Mouse (Mus musculus): Measurements from ENCODE around the gene Acrbp. TPM values are rescaled to one million over a fixed set of nuclear protein-coding genes. Genes with fewer than 3 reads are reported as not detected.

Acrbp gene
- polyA plus RNA-seq, 1 experiment = 34.4 TPM

GRCm38 (mm10) chr6:125081394-125081793, 31.9 kb downstream of the Acrbp start:
- Histone ChIP-seq H3K27ac (ENCODE audit: insufficient read depth, low read length) (no peak overlapping the region), H3K4me1 (ENCODE audit: control insufficient read depth, insufficient read depth, insufficient read length) (no peaks in the 10 kb centered on the region), H3K4me3 (ENCODE audit: extremely low read depth, insufficient read depth, insufficient read length) (no peak overlapping the region), H3K27me3 (ENCODE audit: control insufficient read depth, insufficient read depth, low read length) (no peaks in the 10 kb centered on the region), H3K36me3 (ENCODE audit: control insufficient read depth, insufficient read depth, low read length) (peaks cover 17% of the 10 kb centered on the region)
- no peak for DNase-seq (ENCODE audit: low read depth in 1 of 2, low spot score in 2 of 2)
- 86% methylated on average over 25 of the region's 25 CpGs for WGBS
- TF ChIP-seq CTCF (IDR thresholded peaks at IDR 0.05; ENCODE audit: extremely low read depth, insufficient read depth, insufficient read length, insufficient replicate concordance) = no peak

DNA sequence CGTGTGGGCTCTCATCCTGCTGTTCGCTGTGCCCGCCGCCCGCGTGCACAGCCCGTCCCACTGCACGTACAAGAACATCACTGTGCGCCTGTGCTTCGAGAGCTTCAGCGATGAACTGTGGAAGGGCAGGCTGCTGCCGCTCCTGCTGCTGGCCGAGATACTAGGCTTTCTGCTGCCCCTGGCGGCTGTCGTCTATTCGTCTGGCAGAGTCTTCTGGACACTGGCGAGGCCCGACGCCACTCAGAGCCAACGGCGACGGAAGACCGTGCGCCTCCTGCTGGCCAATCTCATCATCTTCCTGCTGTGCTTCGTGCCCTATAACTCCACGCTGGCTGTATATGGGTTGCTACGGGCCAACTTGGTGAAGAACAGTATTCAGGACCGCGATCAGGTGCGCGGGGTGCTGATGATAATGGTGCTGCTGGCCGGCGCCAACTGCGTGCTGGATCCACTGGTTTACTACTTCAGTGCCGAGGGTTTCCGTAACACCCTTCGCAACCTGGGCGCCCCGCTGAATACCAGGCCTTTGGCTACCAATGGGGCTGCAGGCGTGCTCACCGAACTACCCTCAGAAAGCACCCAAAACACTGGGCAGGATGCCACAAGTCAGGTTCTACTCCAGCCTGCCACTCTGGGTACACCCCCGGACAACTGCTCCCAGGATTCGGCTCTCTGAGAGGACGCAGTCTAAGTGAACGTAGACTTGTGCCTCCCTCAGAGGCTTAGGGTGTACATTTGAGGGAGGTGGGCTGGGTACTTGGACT, 32.5 kb downstream of the Acrbp start:
- 85% methylated on average over 45 of the region's 45 CpGs for WGBS
- Histone ChIP-seq H3K36me3 (ENCODE audit: control insufficient read depth, insufficient read depth, low read length) (peaks cover 17% of the 10 kb centered on the region), H3K27me3 (ENCODE audit: control insufficient read depth, insufficient read depth, low read length) (no peaks in the 10 kb centered on the region), H3K27ac (ENCODE audit: insufficient read depth, low read length) (no peak overlapping the region), H3K4me3 (ENCODE audit: extremely low read depth, insufficient read depth, insufficient read length) (no peak overlapping the region), H3K4me1 (ENCODE audit: control insufficient read depth, insufficient read depth, insufficient read length) (no peaks in the 10 kb centered on the region)
- DNase-seq (ENCODE audit: low read depth in 1 of 2, low spot score in 2 of 2) = peak in 1 of 2 experiments; percentile 14
- no peak for TF ChIP-seq POLR2A (IDR thresholded peaks at IDR 0.05; ENCODE audit: low read depth, low read length)
- peak; percentile 14; the same call in 1 of the 2 replicates for TF ChIP-seq CTCF (IDR thresholded peaks at IDR 0.05; ENCODE audit: extremely low read depth, insufficient read depth, insufficient read length, insufficient replicate concordance)

GRCm38 (mm10) chr6:125082801-125083386, 33.4 kb downstream of the Acrbp start:
- Histone ChIP-seq H3K4me1 (ENCODE audit: control insufficient read depth, insufficient read depth, insufficient read length) (no peaks in the 10 kb centered on the region), H3K27ac (ENCODE audit: insufficient read depth, low read length) (no peak overlapping the region), H3K4me3 (ENCODE audit: extremely low read depth, insufficient read depth, insufficient read length) (no peak overlapping the region), H3K36me3 (ENCODE audit: control insufficient read depth, insufficient read depth, low read length) (peaks cover 17% of the 10 kb centered on the region), H3K27me3 (ENCODE audit: control insufficient read depth, insufficient read depth, low read length) (no peaks in the 10 kb centered on the region)
- WGBS = 84% methylated on average over 7 of the region's 7 CpGs
- TF ChIP-seq POLR2A (IDR thresholded peaks at IDR 0.05; ENCODE audit: low read depth, low read length) (no peak), CTCF (IDR thresholded peaks at IDR 0.05; ENCODE audit: extremely low read depth, insufficient read depth, insufficient read length, insufficient replicate concordance) (no peak)
- no peak for DNase-seq (ENCODE audit: low read depth in 1 of 2, low spot score in 2 of 2)

GRCm38 (mm10) chr6:125084424-125084823, 34.9 kb downstream of the Acrbp start:
- peak in 1 of 2 experiments; percentile 64 for DNase-seq (ENCODE audit: low read depth in 1 of 2, low spot score in 2 of 2)
- H3K27ac ChIP-seq (ENCODE audit: insufficient read depth, low read length) = no peak overlapping the region
- TF ChIP-seq CTCF (IDR thresholded peaks at IDR 0.05; ENCODE audit: extremely low read depth, insufficient read depth, insufficient read length, insufficient replicate concordance) (peak; percentile 67; the same call in 1 of the 2 replicates), POLR2A (IDR thresholded peaks at IDR 0.05; ENCODE audit: low read depth, low read length) (no peak)
- H3K27me3 ChIP-seq (ENCODE audit: control insufficient read depth, insufficient read depth, low read length) = no peaks in the 10 kb centered on the region
- H3K4me3 ChIP-seq (ENCODE audit: extremely low read depth, insufficient read depth, insufficient read length) = no peak overlapping the region
- peaks cover 16% of the 10 kb centered on the region for H3K36me3 ChIP-seq (ENCODE audit: control insufficient read depth, insufficient read depth, low read length)
- peaks cover 1% of the 10 kb centered on the region; the same call in 1 of the 2 replicates for H3K4me1 ChIP-seq (ENCODE audit: control insufficient read depth, insufficient read depth, insufficient read length)
- 22% methylated on average over 4 of the region's 4 CpGs for WGBS

GRCm38 (mm10) chr6:125087937-125088336, 38.4 kb downstream of the Acrbp start:
- H3K27ac ChIP-seq (ENCODE audit: insufficient read depth, low read length) = no peak overlapping the region
- WGBS = 91% methylated on average over 3 of the region's 3 CpGs

GRCm38 (mm10) chr6:125088561-125089321, 39.3 kb downstream of the Acrbp start:
- Histone ChIP-seq H3K4me1 (ENCODE audit: control insufficient read depth, insufficient read depth, insufficient read length) (peaks cover 20% of the 10 kb centered on the region; the same call in 1 of the 2 replicates), H3K27ac (ENCODE audit: insufficient read depth, low read length) (peak overlapping the region; percentile 65), H3K4me3 (ENCODE audit: extremely low read depth, insufficient read depth, insufficient read length) (no peak overlapping the region), H3K27me3 (ENCODE audit: control insufficient read depth, insufficient read depth, low read length) (no peaks in the 10 kb centered on the region), H3K36me3 (ENCODE audit: control insufficient read depth, insufficient read depth, low read length) (no peaks in the 10 kb centered on the region)
- no peak for DNase-seq (ENCODE audit: low read depth in 1 of 2, low spot score in 2 of 2)
- 21% methylated on average over 20 of the region's 20 CpGs for WGBS
- TF ChIP-seq CTCF (IDR thresholded peaks at IDR 0.05; ENCODE audit: extremely low read depth, insufficient read depth, insufficient read length, insufficient replicate concordance) = no peak

More at GRCm38 (mm10) chr6:125087937-125088336, 38.4 kb downstream of the Acrbp start:
- no peaks in the 10 kb centered on the region for H3K36me3 ChIP-seq (ENCODE audit: control insufficient read depth, insufficient read depth, low read length)
- TF ChIP-seq CTCF (IDR thresholded peaks at IDR 0.05; ENCODE audit: extremely low read depth, insufficient read depth, insufficient read length, insufficient replicate concordance) (no peak), POLR2A (IDR thresholded peaks at IDR 0.05; ENCODE audit: low read depth, low read length) (no peak)
- peaks cover 20% of the 10 kb centered on the region; the same call in 1 of the 2 replicates for H3K4me1 ChIP-seq (ENCODE audit: control insufficient read depth, insufficient read depth, insufficient read length)
- no peak for DNase-seq (ENCODE audit: low read depth in 1 of 2, low spot score in 2 of 2)
- no peaks in the 10 kb centered on the region for H3K27me3 ChIP-seq (ENCODE audit: control insufficient read depth, insufficient read depth, low read length)
- no peak overlapping the region for H3K4me3 ChIP-seq (ENCODE audit: extremely low read depth, insufficient read depth, insufficient read length)
